Mouse (Mus musculus) limb, embryonic 15.5 days (tissue): ENCODE results near the gene Grhl1. TPM values are rescaled to one million over a fixed set of nuclear protein-coding genes. Genes with fewer than 3 reads are reported as not detected.
A peak's percentile ranks its signal among the peaks of the same experiment; 100 is the strongest.
"Not testable (repeated sequence)": the region's sequence is repeated elsewhere in the genome, so short reads cannot be mapped to it uniquely, and the experiment has no call there.

Source experiments
- ATAC-seq: fragments of 200-750 bp; cut with Nextera tagmentation; 2 replicates; pipeline ENCODE4 v1.8.0; 2017; ENCODE audit warnings: low read depth, moderate TSS enrichment; ENCODE audit not compliant: insufficient number of reproducible peaks, low FRiP score, low TSS enrichment
- H3K27ac ChIP-seq: fragments of 300-500 bp; sonication (generic); 2 replicates; pipeline ENCODE4 v1.5.1; 2015; ENCODE audit warnings: moderate library complexity, mild to moderate bottlenecking, inconsistent platforms
- H3K27me3 ChIP-seq: fragments of 300-500 bp; sonication (generic); 2 replicates; pipeline ENCODE4 v1.6.1; 2015; ENCODE audit warnings: inconsistent platforms
- H3K36me3 ChIP-seq: fragments of 300-500 bp; sonication (generic); 2 replicates; pipeline ENCODE4 v1.6.1; 2015; ENCODE audit warnings: inconsistent platforms
- H3K4me1 ChIP-seq: fragments of 300-500 bp; sonication (generic); 2 replicates; pipeline ENCODE4 v1.6.1; 2015; ENCODE audit warnings: inconsistent platforms
- H3K4me2 ChIP-seq: fragments of 300-500 bp; sonication (generic); 2 replicates; pipeline ENCODE4 v1.6.1; 2015; ENCODE audit warnings: mild to moderate bottlenecking, inconsistent platforms
- H3K4me3 ChIP-seq: fragments of 300-500 bp; sonication (generic); 2 replicates; pipeline ENCODE4 v1.5.1; 2015; ENCODE audit warnings: mild to moderate bottlenecking, inconsistent platforms
- H3K9ac ChIP-seq: fragments of 300-500 bp; sonication (generic); 2 replicates; pipeline ENCODE4 v1.6.1; 2015; ENCODE audit warnings: inconsistent platforms
- H3K9me3 ChIP-seq: fragments of 300-500 bp; sonication (generic); 2 replicates; pipeline ENCODE4 v1.6.1; 2016; ENCODE audit warnings: inconsistent platforms
- WGBS: fragments of 180-500 bp; shearing (Covaris S2); methylation state at CpG from one replicate; pipeline ENCODE4 v1.1.7; 2015; 5-methylcytosine and 5-hydroxymethylcytosine counted together
- polyA plus RNA-seq: library from polyadenylated mRNA; unstranded; fragments of >200 nt; fragmentation: Nextera tagmentation; extraction: Ambion mirVana; gene quantifications from 2 replicates; pipeline ENCODE4 v1.2.1, GENCODE M21; 2015

Gene Grhl1
- polyA plus RNA-seq: 39.7 and 42.5 TPM in 2 replicates

GRCm38 (mm10) chr12:24571523-24572392 is at the start of gene Grhl1:
Gene Grhl1 (plus strand): TSS chr12:24572283.
- peak within 1 kb of the TSS; percentile 89 for H3K4me2 ChIP-seq
- H3K9ac ChIP-seq: peak within 1 kb of the TSS; percentile 44; the same call in 1 of the 2 replicates
- H3K27me3 ChIP-seq: peaks cover 17% of the 10 kb centered on the region
- peak; percentile 98 for ATAC-seq
- H3K4me3 ChIP-seq: peak within 1 kb of the TSS; percentile 61
- H3K27ac ChIP-seq: peak within 1 kb of the TSS; percentile 65
- H3K9me3 ChIP-seq: no peaks in the 10 kb centered on the region
- no peaks in the 10 kb centered on the region for H3K36me3 ChIP-seq
- 2% methylated on average over 62 of the region's 64 CpGs for WGBS
- H3K4me1 ChIP-seq: peaks cover 20% of the 10 kb centered on the region

DNA sequence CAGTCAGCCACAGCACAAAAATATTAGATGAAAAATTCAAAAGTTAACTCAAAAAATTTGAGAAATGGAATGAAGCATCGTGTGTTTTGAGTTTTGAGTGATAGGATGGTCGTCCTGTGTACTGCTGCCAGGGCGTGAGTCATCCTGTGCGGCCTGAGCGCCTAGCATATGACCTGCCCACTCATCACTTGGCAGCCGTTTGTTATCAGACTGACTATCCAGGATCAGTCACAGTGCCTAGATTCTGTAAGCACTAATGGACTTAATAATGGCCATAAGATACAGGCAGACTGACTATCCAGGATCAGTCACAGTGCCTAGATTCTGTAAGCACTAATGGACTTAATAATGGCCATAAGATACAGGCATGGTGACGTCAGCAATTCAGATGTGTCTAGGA is 47.0 kb upstream of the Grhl1 start:
- peaks cover 12% of the 10 kb centered on the region for H3K36me3 ChIP-seq
- H3K9ac ChIP-seq, H3K4me2 ChIP-seq, H3K4me1 ChIP-seq, H3K27me3 ChIP-seq, ATAC-seq, H3K9me3 ChIP-seq, H3K4me3 ChIP-seq, H3K27ac ChIP-seq: not testable (repeated sequence)
- 88% methylated on average over 7 of the region's 7 CpGs for WGBS

- no peak overlapping the region for H3K4me2 ChIP-seq
- 0 out of 2 replicates have a peak, but pooled peaks cover 8% of the 10 kb centered on the region for H3K36me3 ChIP-seq
- no peaks in the 10 kb centered on the region for H3K4me1 ChIP-seq
- no peak for ATAC-seq
- H3K9me3 ChIP-seq: no peaks in the 10 kb centered on the region
- no peak overlapping the region for H3K4me3 ChIP-seq
- H3K27ac ChIP-seq: no peak overlapping the region
- H3K9ac ChIP-seq: no peak overlapping the region
- WGBS: 59% methylated on average over 5 of the region's 5 CpGs
- H3K27me3 ChIP-seq: no peaks in the 10 kb centered on the region
These were observed 35.7 kb upstream of the Grhl1 start for GRCm38 (mm10) chr12:24536390-24536789.

- WGBS: 75% methylated on average over 2 of the region's 2 CpGs
- Histone ChIP-seq H3K27me3 (no peaks in the 10 kb centered on the region), H3K4me3 (no peak overlapping the region), H3K9ac (no peak overlapping the region), H3K36me3 (0 out of 2 replicates have a peak, but pooled peaks cover 8% of the 10 kb centered on the region), H3K27ac (peak overlapping the region; percentile 47; the same call in 1 of the 2 replicates), H3K4me2 (no peak overlapping the region), H3K9me3 (no peaks in the 10 kb centered on the region), H3K4me1 (no peaks in the 10 kb centered on the region)
- no peak for ATAC-seq
These were observed 34.9 kb upstream of the Grhl1 start for GRCm38 (mm10) chr12:24537201-24537600.

DNA sequence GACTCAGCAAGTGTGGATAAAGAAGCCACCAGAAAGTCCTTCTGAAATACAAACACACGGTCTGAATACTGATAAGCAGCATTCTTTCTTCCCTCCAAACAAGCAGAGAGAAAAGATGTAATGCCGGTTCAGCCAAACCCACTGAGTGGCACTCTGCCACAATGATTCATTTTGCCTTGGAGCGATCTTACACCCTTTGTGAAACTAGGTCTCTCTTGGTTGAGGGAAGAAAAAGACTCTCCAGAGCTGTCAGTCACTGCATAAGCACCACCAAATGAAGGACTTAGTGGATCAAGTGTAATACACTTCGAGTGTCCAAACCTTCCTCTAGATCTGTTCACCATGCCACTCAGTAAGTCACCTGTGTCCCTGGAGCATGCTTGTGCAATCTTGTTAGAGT is 34.1 kb upstream of the Grhl1 start:
- ATAC-seq: no peak
- H3K27ac ChIP-seq: 0 out of 2 replicates have a peak overlapping the region, but pooled peaks have one; percentile 47

DNA sequence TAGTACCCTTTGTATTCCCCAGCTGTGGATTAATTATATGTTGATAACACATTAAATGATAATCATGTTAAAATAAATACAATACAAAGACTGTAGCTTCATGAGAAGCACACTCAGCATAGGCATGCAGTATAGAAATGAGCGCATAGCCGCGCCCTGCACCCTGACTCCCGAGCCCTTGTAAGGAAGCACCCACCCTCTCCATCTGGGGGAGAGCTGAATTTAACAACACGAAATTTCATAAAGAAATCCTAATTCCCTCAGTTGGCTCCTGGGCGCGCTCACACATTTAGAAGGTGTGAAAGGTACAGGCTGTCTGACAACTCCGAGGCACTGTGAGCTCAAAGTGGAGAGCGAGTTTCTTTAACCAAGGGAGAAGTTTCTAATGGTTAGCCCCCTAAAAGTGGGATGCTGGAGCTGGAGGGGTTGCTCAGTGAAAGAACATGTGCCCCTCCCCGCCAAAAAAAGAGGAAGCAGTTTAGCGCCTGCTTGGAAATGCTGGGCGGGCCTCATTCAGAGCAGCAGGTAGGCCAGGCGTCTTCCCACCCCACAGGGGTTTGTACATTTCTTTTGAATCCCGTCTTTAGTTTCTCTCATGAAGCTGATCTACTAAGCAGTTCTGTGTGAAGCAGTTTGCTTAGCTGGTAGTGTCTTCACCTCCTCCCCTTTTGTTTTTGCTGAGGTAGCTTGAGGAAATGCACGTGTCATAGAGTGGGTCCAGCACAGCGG is 30.5 kb upstream of the Grhl1 start:
- no peak for ATAC-seq
- WGBS: 79% methylated on average over 16 of the region's 16 CpGs

More for the DNA sequence above, 34.1 kb upstream of the Grhl1 start:
- H3K4me2 ChIP-seq: no peak overlapping the region
- H3K9ac ChIP-seq: no peak overlapping the region
- H3K27me3 ChIP-seq: no peaks in the 10 kb centered on the region
- 0 out of 2 replicates have a peak, but pooled peaks cover 8% of the 10 kb centered on the region for H3K36me3 ChIP-seq
- H3K4me3 ChIP-seq: no peak overlapping the region
- WGBS: 74% methylated on average over 4 of the region's 4 CpGs
- no peaks in the 10 kb centered on the region for H3K9me3 ChIP-seq
- H3K4me1 ChIP-seq: no peaks in the 10 kb centered on the region

GRCm38 (mm10) chr12:24547686-24548085 is 24.4 kb upstream of the Grhl1 start:
- Histone ChIP-seq H3K27me3 (no peaks in the 10 kb centered on the region), H3K4me2 (no peak overlapping the region), H3K27ac (no peak overlapping the region), H3K36me3 (peaks cover 46% of the 10 kb centered on the region), H3K4me3 (no peak overlapping the region), H3K9ac (no peak overlapping the region), H3K4me1 (no peaks in the 10 kb centered on the region), H3K9me3 (no peaks in the 10 kb centered on the region)
- no peak for ATAC-seq
- 79% methylated on average over 8 of the region's 8 CpGs for WGBS

More for the DNA sequence above, 30.5 kb upstream of the Grhl1 start:
- no peaks in the 10 kb centered on the region for H3K27me3 ChIP-seq
- H3K4me2 ChIP-seq: no peak overlapping the region
- no peak overlapping the region for H3K27ac ChIP-seq
- peaks cover 21% of the 10 kb centered on the region; the same call in 1 of the 2 replicates for H3K36me3 ChIP-seq
- no peaks in the 10 kb centered on the region for H3K9me3 ChIP-seq
- H3K9ac ChIP-seq: no peak overlapping the region
- no peak overlapping the region for H3K4me3 ChIP-seq
- H3K4me1 ChIP-seq: no peaks in the 10 kb centered on the region

- ATAC-seq: no peak
- Histone ChIP-seq H3K4me1 (no peaks in the 10 kb centered on the region), H3K36me3 (peaks cover 46% of the 10 kb centered on the region), H3K4me2 (no peak overlapping the region), H3K27ac (no peak overlapping the region), H3K27me3 (no peaks in the 10 kb centered on the region), H3K9me3 (no peaks in the 10 kb centered on the region), H3K9ac (no peak overlapping the region), H3K4me3 (no peak overlapping the region)
- 87% methylated on average over 6 of the region's 6 CpGs for WGBS
These were observed 23.2 kb upstream of the Grhl1 start for GRCm38 (mm10) chr12:24548885-24549284.

DNA sequence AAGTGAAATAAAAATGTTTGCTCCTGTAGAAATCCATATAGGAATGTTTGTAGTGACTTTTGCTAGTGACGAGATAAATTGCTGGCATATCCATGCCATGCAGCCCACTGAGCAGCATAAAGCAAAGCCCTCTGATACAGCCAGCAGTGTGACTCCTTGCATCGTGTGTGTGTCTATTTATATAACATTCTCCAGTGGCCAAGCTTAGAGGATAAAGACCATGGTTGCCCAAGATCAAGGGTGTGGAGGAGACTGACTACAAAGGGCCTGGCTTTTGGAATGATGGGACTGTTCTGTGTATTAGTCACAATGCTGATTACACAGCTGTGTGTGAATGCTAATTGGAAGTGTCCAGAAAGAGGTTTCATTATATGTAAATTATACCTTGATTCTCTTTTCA is 19.6 kb upstream of the Grhl1 start:
- Histone ChIP-seq H3K4me1 (no peaks in the 10 kb centered on the region), H3K4me2 (no peak overlapping the region), H3K4me3 (no peak overlapping the region), H3K9ac (no peak overlapping the region), H3K27ac (no peak overlapping the region), H3K27me3 (no peaks in the 10 kb centered on the region), H3K36me3 (peaks cover 24% of the 10 kb centered on the region), H3K9me3 (no peaks in the 10 kb centered on the region)
- no peak for ATAC-seq
- WGBS: 83% methylated on average over 2 of the region's 2 CpGs

DNA sequence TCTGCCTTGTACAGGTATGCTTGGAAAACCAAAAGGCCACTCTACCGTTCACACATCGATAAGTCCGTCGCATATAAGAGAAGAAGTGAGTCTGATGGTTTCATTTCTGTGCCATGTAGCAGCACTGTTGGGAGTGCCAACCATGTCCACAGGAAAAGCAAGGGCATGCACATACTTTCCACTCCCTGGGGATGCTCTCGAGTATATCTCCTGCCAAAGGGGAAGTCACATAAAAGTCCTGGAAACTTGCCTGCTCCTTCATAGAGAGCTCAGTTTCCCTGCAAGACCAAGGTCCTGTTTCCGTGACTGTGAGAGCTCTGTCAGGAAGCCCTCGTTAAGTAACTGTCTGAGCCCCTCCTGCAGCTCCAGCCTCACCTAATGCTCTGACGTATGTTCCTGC is 16.1 kb upstream of the Grhl1 start:
- no peaks in the 10 kb centered on the region for H3K9me3 ChIP-seq
- H3K36me3 ChIP-seq: peaks cover 13% of the 10 kb centered on the region
- no peak overlapping the region for H3K27ac ChIP-seq
- H3K4me1 ChIP-seq: no peaks in the 10 kb centered on the region
- ATAC-seq: no peak
- no peaks in the 10 kb centered on the region for H3K27me3 ChIP-seq
- H3K4me3 ChIP-seq: no peak overlapping the region
- H3K4me2 ChIP-seq: no peak overlapping the region
- WGBS: 63% methylated on average over 8 of the region's 8 CpGs
- H3K9ac ChIP-seq: no peak overlapping the region

GRCm38 (mm10) chr12:24563395-24563960 is 8.6 kb upstream of the Grhl1 start:
- Histone ChIP-seq H3K27me3 (no peaks in the 10 kb centered on the region), H3K27ac (no peak overlapping the region), H3K4me2 (no peak overlapping the region), H3K9me3 (no peaks in the 10 kb centered on the region), H3K36me3 (peaks cover 4% of the 10 kb centered on the region; the same call in 1 of the 2 replicates), H3K4me3 (no peak overlapping the region), H3K4me1 (no peaks in the 10 kb centered on the region), H3K9ac (no peak overlapping the region)
- no peak for ATAC-seq
- WGBS: 82% methylated on average over 7 of the region's 7 CpGs
